Mouse (Mus musculus): ENCODE measurements around the gene Dop1b. TPM values are rescaled to one million over a fixed set of nuclear protein-coding genes. Genes with fewer than 3 reads are reported as not detected.
"Not testable (repeated sequence)": the region's sequence is repeated elsewhere in the genome, so short reads cannot be mapped to it uniquely, and the experiment has no call there.

Dop1b gene
- 11.5 and 15.5 TPM in 2 replicates for polyA plus RNA-seq (2014; fragmentation: Nextera tagmentation; extraction: Ambion mirVana)

DNA sequence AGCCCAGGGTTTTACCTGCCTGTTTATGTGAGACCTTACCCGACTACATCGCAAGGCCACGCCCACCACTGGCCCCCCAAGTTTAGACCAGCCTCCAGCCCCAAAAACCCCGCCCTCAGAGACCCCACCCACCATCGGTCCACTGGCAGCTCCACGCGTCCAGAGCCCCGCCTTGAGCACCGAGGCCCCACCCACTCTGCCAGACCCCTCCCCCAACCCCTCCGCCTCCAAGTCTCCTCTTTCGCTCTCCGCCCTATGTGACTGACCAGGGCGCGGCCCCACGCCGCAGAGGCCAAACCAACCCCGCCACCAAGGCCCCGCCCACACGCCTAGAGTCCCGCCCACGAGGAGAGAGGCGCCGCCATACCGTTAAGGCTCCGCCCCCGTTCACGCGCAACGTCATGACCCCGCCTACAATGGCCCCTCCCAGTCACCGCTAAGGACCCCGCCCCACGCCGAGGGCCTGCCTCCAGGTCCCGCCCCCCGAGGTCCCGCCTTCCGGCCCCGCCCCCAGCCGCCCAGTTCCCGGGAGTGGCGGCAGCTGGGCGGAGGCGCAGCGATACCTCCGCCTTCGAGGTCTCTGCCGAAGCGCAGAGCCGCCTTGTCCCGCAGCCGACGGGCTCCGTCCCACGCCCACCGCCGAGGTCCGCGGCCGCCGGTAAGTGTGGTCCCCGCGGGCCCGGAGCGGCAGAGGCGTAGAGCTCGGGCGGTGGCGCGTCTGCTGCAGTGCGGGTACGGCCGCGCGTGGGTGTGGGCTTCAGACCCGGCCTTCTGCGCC lies at the start of gene Dop1b:
Gene Dop1b (plus strand): TSS at position 494 of the 778 bp plus-strand sequence.
- H3K4me3 ChIP-seq (ENCODE audit: low read depth, low read length): peak within 1 kb of the TSS; percentile 63
- H3K36me3 ChIP-seq (ENCODE audit: control insufficient read depth, insufficient read depth, low read length): no peaks in the 10 kb centered on the region
- H3K4me1 ChIP-seq (replicated peaks; ENCODE audit: control insufficient read depth, insufficient read depth, low read length): no peaks in the 10 kb centered on the region
- peak; percentile 100 for DNase-seq (ENCODE audit: low spot score)
- no peaks in the 10 kb centered on the region for H3K9me3 ChIP-seq (ENCODE audit: control insufficient read depth, low read length)
- H3K4me2 ChIP-seq (ENCODE audit: low read depth, low read length, severe bottlenecking): peak within 1 kb of the TSS; percentile 94
- H3K9ac ChIP-seq (ENCODE audit: low read length): peak within 1 kb of the TSS; percentile 77
- WGBS: under 1% methylated on average over 67 of the region's 77 CpGs
- peaks cover 10% of the 10 kb centered on the region; the same call in 1 of the 2 replicates for H3K27me3 ChIP-seq (ENCODE audit: control insufficient read depth, insufficient read depth, low read length)
- no peak within 1 kb of the TSS for H3K27ac ChIP-seq (ENCODE audit: low read depth, low read length)
- ATAC-seq (replicated peaks; ENCODE audit: low FRiP score): peak; percentile 91

DNA sequence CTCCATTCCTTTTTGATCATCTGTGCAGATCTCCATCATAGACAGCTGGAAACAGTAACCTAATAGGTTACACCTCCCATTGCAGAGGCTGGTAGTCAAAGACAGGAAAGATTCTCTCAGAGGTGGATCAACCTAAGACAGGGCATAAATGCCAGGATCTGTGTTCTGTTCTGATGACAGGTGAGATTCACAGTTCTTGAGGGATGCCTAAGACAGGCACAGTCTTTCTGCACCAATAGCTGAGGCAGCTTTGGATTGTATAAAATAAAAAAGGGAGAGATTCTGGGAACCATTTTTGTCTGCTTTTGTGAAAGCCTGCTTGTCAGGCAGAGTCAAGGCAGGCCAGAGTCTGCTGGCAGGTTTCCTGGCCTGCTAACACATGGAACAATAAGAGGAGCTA lies 43.7 kb upstream of the Dop1b start:
- Histone ChIP-seq H3K36me3 (ENCODE audit: control insufficient read depth, insufficient read depth, low read length) (no peaks in the 10 kb centered on the region), H3K4me2 (ENCODE audit: low read depth, low read length, severe bottlenecking) (no peak overlapping the region), H3K4me3 (ENCODE audit: low read depth, low read length) (no peak overlapping the region), H3K9ac (ENCODE audit: low read length) (no peak overlapping the region), H3K9me3 (ENCODE audit: control insufficient read depth, low read length) (peaks cover 3% of the 10 kb centered on the region; the same call in 1 of the 2 replicates), H3K27me3 (ENCODE audit: control insufficient read depth, insufficient read depth, low read length) (no peaks in the 10 kb centered on the region), H3K27ac (ENCODE audit: low read depth, low read length) (no peak overlapping the region), H3K4me1 (replicated peaks; ENCODE audit: control insufficient read depth, insufficient read depth, low read length) (no peaks in the 10 kb centered on the region)
- no peak for ATAC-seq (replicated peaks; ENCODE audit: low FRiP score)
- no peak for DNase-seq (ENCODE audit: low spot score)

DNA sequence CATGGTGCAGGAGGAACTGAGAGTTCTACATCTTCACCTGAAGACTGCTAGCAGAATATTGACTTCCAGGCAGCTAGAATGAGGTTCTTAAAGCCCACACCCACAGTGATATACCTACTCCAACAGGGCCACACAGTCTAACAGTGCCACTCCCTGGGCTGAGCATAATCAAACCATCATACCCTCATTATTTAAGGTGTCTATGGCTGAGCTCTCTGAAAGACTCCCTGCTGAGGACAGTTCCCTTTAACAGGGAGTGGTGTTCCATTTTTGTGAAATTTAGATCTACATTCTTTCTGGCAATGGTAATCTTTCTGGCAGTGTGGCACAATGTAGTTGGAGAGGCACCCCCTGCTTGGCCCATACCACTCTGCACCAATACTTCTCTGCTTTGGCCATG lies 42.2 kb upstream of the Dop1b start:
- Histone ChIP-seq H3K27ac (ENCODE audit: low read depth, low read length) (no peak overlapping the region), H3K9ac (ENCODE audit: low read length) (no peak overlapping the region), H3K36me3 (ENCODE audit: control insufficient read depth, insufficient read depth, low read length) (no peaks in the 10 kb centered on the region), H3K9me3 (ENCODE audit: control insufficient read depth, low read length) (peaks cover 3% of the 10 kb centered on the region; the same call in 1 of the 2 replicates), H3K27me3 (ENCODE audit: control insufficient read depth, insufficient read depth, low read length) (no peaks in the 10 kb centered on the region), H3K4me2 (ENCODE audit: low read depth, low read length, severe bottlenecking) (no peak overlapping the region), H3K4me3 (ENCODE audit: low read depth, low read length) (no peak overlapping the region), H3K4me1 (replicated peaks; ENCODE audit: control insufficient read depth, insufficient read depth, low read length) (no peaks in the 10 kb centered on the region)
- ATAC-seq (replicated peaks; ENCODE audit: low FRiP score): no peak
- no peak for DNase-seq (ENCODE audit: low spot score)

DNA sequence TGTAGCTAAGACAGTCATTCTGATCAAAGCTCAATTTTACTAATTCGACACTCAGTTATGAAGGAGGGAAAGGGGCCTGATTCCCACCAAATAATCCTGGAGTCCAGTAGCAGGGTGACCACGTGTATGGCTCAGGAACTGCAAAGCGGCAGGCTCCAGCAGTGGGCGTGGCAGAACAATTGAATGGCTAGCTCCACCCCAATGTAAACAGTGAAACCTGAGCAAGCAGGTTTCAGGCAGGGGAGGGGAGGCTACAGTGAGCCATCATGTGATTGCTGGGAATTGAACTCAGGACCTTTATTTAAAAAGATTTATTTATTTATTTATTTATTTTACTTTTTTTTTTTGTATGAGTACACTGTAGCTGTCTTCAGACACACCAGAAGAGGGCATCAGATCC lies 41.2 kb upstream of the Dop1b start:
- H3K27ac ChIP-seq (ENCODE audit: low read depth, low read length); H3K9ac ChIP-seq (ENCODE audit: low read length); H3K4me2 ChIP-seq (ENCODE audit: low read depth, low read length, severe bottlenecking); H3K36me3 ChIP-seq (ENCODE audit: control insufficient read depth, insufficient read depth, low read length); H3K27me3 ChIP-seq (ENCODE audit: control insufficient read depth, insufficient read depth, low read length); ATAC-seq (replicated peaks; ENCODE audit: low FRiP score); H3K4me3 ChIP-seq (ENCODE audit: low read depth, low read length); DNase-seq (ENCODE audit: low spot score); H3K9me3 ChIP-seq (ENCODE audit: control insufficient read depth, low read length); H3K4me1 ChIP-seq (replicated peaks; ENCODE audit: control insufficient read depth, insufficient read depth, low read length): not testable (repeated sequence)
- 34% methylated on average over 4 of the region's 4 CpGs for WGBS

DNA sequence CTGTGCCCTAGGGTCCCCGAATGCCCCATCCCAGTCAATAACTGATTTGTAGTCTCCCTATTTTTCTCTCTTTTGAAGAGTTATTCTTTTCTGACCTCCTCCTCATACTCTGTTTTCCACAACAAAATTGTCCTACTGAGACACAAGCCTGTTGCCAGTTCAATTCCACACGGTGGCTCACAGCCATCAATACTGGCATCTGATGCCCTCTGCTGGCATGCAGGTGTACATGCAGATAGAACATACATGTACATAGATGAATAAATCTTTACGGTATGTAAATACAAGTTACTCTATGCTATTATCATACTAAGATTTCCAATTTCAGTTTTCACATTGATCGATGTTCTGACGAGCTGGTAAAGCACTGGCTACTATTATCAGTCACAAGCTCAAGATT lies 40.6 kb upstream of the Dop1b start:
- no peak overlapping the region for H3K27ac ChIP-seq (ENCODE audit: low read depth, low read length)
- H3K36me3 ChIP-seq (ENCODE audit: control insufficient read depth, insufficient read depth, low read length): no peaks in the 10 kb centered on the region
- peaks cover 3% of the 10 kb centered on the region; the same call in 1 of the 2 replicates for H3K9me3 ChIP-seq (ENCODE audit: control insufficient read depth, low read length)
- no peak overlapping the region for H3K4me3 ChIP-seq (ENCODE audit: low read depth, low read length)
- no peak overlapping the region for H3K4me2 ChIP-seq (ENCODE audit: low read depth, low read length, severe bottlenecking)
- no peaks in the 10 kb centered on the region for H3K4me1 ChIP-seq (replicated peaks; ENCODE audit: control insufficient read depth, insufficient read depth, low read length)
- H3K9ac ChIP-seq (ENCODE audit: low read length): no peak overlapping the region
- DNase-seq (ENCODE audit: low spot score): no peak
- H3K27me3 ChIP-seq (ENCODE audit: control insufficient read depth, insufficient read depth, low read length): no peaks in the 10 kb centered on the region
- no peak for ATAC-seq (replicated peaks; ENCODE audit: low FRiP score)
- 90% methylated on average over 5 of the region's 5 CpGs for WGBS

DNA sequence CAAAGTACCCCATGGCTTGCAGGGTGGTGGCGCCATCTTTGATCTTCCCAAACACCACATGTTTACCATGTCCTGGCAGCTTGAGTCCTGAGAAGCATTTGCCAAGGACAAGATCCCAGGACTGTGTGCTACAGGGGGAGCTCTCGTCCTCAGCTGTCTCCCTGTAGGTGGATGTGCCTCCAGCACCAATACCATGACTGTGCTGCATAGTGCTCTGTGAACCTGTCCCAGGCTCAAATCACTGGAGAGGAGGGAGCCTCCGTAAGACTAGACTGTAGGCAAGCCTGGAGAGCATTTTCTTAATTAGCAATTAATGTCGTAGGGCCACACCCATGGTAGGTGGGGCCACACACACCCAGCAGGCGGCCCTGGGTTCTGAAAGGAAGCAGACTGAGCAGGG lies 35.3 kb upstream of the Dop1b start:
- Histone ChIP-seq H3K36me3 (ENCODE audit: control insufficient read depth, insufficient read depth, low read length) (no peaks in the 10 kb centered on the region), H3K4me2 (ENCODE audit: low read depth, low read length, severe bottlenecking) (no peak overlapping the region), H3K27ac (ENCODE audit: low read depth, low read length) (no peak overlapping the region), H3K9ac (ENCODE audit: low read length) (no peak overlapping the region), H3K27me3 (ENCODE audit: control insufficient read depth, insufficient read depth, low read length) (no peaks in the 10 kb centered on the region), H3K4me3 (ENCODE audit: low read depth, low read length) (no peak overlapping the region), H3K9me3 (ENCODE audit: control insufficient read depth, low read length) (no peaks in the 10 kb centered on the region), H3K4me1 (replicated peaks; ENCODE audit: control insufficient read depth, insufficient read depth, low read length) (no peaks in the 10 kb centered on the region)
- DNase-seq (ENCODE audit: low spot score) (no peak), ATAC-seq (replicated peaks; ENCODE audit: low FRiP score) (no peak)
- 85% methylated on average over 5 of the region's 5 CpGs for WGBS

DNA sequence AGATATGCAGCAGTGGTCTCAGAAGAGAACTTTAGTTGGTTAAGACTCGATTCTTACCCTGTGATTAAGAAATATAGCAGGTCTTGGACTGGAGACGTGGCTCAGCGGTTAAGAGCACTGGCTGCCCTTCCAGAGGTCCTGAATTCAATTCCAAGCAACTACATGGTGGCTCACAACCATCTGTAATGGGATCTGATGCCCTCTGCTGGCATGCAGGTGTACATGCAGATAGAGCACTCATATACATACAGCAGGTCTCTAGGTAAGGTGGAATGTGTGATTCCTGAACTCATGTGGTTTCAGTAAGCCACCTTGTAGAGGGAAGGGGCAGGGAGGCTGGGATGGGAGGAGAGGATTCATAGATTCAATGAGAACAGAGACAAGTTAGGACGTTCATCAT lies 33.5 kb upstream of the Dop1b start:
- WGBS: 78% methylated on average over 4 of the region's 4 CpGs

DNA sequence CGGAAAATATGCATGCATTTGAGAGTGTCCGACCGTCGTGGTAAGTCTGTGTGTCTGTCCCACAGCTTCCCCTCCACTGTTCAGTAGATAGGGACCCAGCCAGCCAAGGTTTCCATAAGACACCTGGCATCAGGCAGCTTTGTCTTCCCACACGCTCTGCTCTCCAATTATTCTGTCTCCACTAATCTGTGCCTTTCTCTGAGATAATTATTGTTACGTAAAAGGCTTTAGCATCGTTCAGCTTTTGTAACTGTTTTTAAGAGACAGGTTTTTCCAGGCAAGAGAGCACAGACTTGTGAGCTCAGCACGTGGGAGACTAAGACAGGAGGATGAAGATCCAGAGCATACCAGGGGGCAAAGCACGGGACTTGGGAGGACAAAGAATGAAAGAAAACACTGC lies 32.5 kb upstream of the Dop1b start:
- DNase-seq (ENCODE audit: low spot score): no peak
- H3K4me2 ChIP-seq (ENCODE audit: low read depth, low read length, severe bottlenecking): no peak overlapping the region
- H3K9me3 ChIP-seq (ENCODE audit: control insufficient read depth, low read length): no peaks in the 10 kb centered on the region
- WGBS: 45% methylated on average over 9 of the region's 9 CpGs
- peaks cover 24% of the 10 kb centered on the region for H3K27me3 ChIP-seq (ENCODE audit: control insufficient read depth, insufficient read depth, low read length)
- no peak overlapping the region for H3K9ac ChIP-seq (ENCODE audit: low read length)
- no peaks in the 10 kb centered on the region for H3K36me3 ChIP-seq (ENCODE audit: control insufficient read depth, insufficient read depth, low read length)
- no peak overlapping the region for H3K4me3 ChIP-seq (ENCODE audit: low read depth, low read length)
- H3K4me1 ChIP-seq (replicated peaks; ENCODE audit: control insufficient read depth, insufficient read depth, low read length): peaks cover 10% of the 10 kb centered on the region; the same call in 1 of the 2 replicates
- H3K27ac ChIP-seq (ENCODE audit: low read depth, low read length): no peak overlapping the region
- no peak for ATAC-seq (replicated peaks; ENCODE audit: low FRiP score)

More for the DNA sequence above, 33.5 kb upstream of the Dop1b start:
- Histone ChIP-seq H3K27me3 (ENCODE audit: control insufficient read depth, insufficient read depth, low read length) (peaks cover 15% of the 10 kb centered on the region), H3K36me3 (ENCODE audit: control insufficient read depth, insufficient read depth, low read length) (no peaks in the 10 kb centered on the region), H3K4me2 (ENCODE audit: low read depth, low read length, severe bottlenecking) (no peak overlapping the region), H3K4me1 (replicated peaks; ENCODE audit: control insufficient read depth, insufficient read depth, low read length) (0 out of 2 replicates have a peak, but pooled peaks cover 4% of the 10 kb centered on the region), H3K27ac (ENCODE audit: low read depth, low read length) (no peak overlapping the region), H3K4me3 (ENCODE audit: low read depth, low read length) (no peak overlapping the region), H3K9me3 (ENCODE audit: control insufficient read depth, low read length) (no peaks in the 10 kb centered on the region), H3K9ac (ENCODE audit: low read length) (no peak overlapping the region)
- DNase-seq (ENCODE audit: low spot score) (no peak), ATAC-seq (replicated peaks; ENCODE audit: low FRiP score) (no peak)
